Mouse (Mus musculus) intestine, embryonic 15.5 days (tissue): ENCODE data around the gene Gm27027. TPM values are rescaled to one million over a fixed set of nuclear protein-coding genes. Genes with fewer than 3 reads are reported as not detected.

Experiments used
- ATAC-seq: fragments of 200-750 bp; cut with Nextera tagmentation; 2 replicates; pipeline ENCODE4 v1.8.0; 2017; ENCODE audit warnings: moderate TSS enrichment, moderate library complexity
- H3K27ac ChIP-seq: fragments of 300-500 bp; sonication (generic); 2 replicates; pipeline ENCODE4 v1.5.1; 2015; ENCODE audit warnings: mild to moderate bottlenecking, inconsistent platforms
- H3K27me3 ChIP-seq: fragments of 300-500 bp; sonication (generic); replicated peaks from 2 replicates; pipeline ENCODE4 v1.6.1; 2015; ENCODE audit warnings: inconsistent platforms
- H3K36me3 ChIP-seq: fragments of 300-500 bp; sonication (generic); 2 replicates; pipeline ENCODE4 v1.6.1; 2015; ENCODE audit warnings: inconsistent platforms
- H3K4me1 ChIP-seq: fragments of 300-500 bp; sonication (generic); replicated peaks from 2 replicates; pipeline ENCODE4 v1.6.1; 2015; ENCODE audit warnings: inconsistent platforms
- H3K4me2 ChIP-seq: fragments of 300-500 bp; sonication (generic); replicated peaks from 2 replicates; pipeline ENCODE4 v1.6.1; 2015; ENCODE audit warnings: mild to moderate bottlenecking, inconsistent platforms
- H3K4me3 ChIP-seq: fragments of 300-500 bp; sonication (generic); replicated peaks from 2 replicates; pipeline ENCODE4 v1.5.1; 2015; ENCODE audit warnings: inconsistent platforms
- H3K9ac ChIP-seq: fragments of 300-500 bp; sonication (generic); 2 replicates; pipeline ENCODE4 v1.6.1; 2015; ENCODE audit warnings: inconsistent platforms
- H3K9me3 ChIP-seq: fragments of 300-500 bp; sonication (generic); 2 replicates; pipeline ENCODE4 v1.6.1; 2016; ENCODE audit warnings: inconsistent platforms
- WGBS: fragments of 180-500 bp; shearing (Covaris S2); methylation state at CpG from one replicate; pipeline ENCODE4 v1.1.7; 2015; 5-methylcytosine and 5-hydroxymethylcytosine counted together
- polyA plus RNA-seq: library from polyadenylated mRNA; unstranded; fragments of >200 nt; fragmentation: Nextera tagmentation; extraction: Ambion mirVana; gene quantifications from 2 replicates; pipeline ENCODE4 v1.2.1, GENCODE M21; 2015

The Gm27027 gene
- polyA plus RNA-seq, 1 experiment from 2014 or later: not detected

GRCm38 (mm10) chr2:93946976-93947375, 49.2 kb downstream of the Gm27027 start:
- H3K4me3 ChIP-seq: no peak overlapping the region

GRCm38 (mm10) chr2:93944855-93945254, 51.3 kb downstream of the Gm27027 start:
- Histone ChIP-seq H3K36me3 (no peaks in the 10 kb centered on the region), H3K27me3 (no peaks in the 10 kb centered on the region), H3K4me3 (no peak overlapping the region), H3K27ac (no peak overlapping the region), H3K4me2 (no peak overlapping the region), H3K9ac (no peak overlapping the region), H3K4me1 (no peaks in the 10 kb centered on the region), H3K9me3 (no peaks in the 10 kb centered on the region)
- no peak for ATAC-seq
- 82% methylated on average over 4 of the region's 4 CpGs for WGBS

More at GRCm38 (mm10) chr2:93946976-93947375, 49.2 kb downstream of the Gm27027 start:
- ATAC-seq: no peak
- no peaks in the 10 kb centered on the region for H3K36me3 ChIP-seq
- H3K9ac ChIP-seq: no peak overlapping the region
- H3K27ac ChIP-seq: no peak overlapping the region
- H3K27me3 ChIP-seq: no peaks in the 10 kb centered on the region
- no peaks in the 10 kb centered on the region for H3K9me3 ChIP-seq
- WGBS: 70% methylated on average over 5 of the region's 5 CpGs
- no peaks in the 10 kb centered on the region for H3K4me1 ChIP-seq
- no peak overlapping the region for H3K4me2 ChIP-seq

- WGBS: 98% methylated on average over 2 of the region's 2 CpGs
- Histone ChIP-seq H3K4me2 (no peak overlapping the region), H3K4me1 (no peaks in the 10 kb centered on the region), H3K36me3 (no peaks in the 10 kb centered on the region), H3K9ac (no peak overlapping the region), H3K4me3 (no peak overlapping the region), H3K27me3 (no peaks in the 10 kb centered on the region), H3K27ac (no peak overlapping the region), H3K9me3 (no peaks in the 10 kb centered on the region)
- ATAC-seq: no peak
Observed at GRCm38 (mm10) chr2:93944099-93944498, 52.1 kb downstream of the Gm27027 start.

GRCm38 (mm10) chr2:93941670-93942069, 54.5 kb downstream of the Gm27027 start:
- 61% methylated on average over 11 of the region's 11 CpGs for WGBS
- Histone ChIP-seq H3K4me3 (no peak overlapping the region), H3K4me1 (no peaks in the 10 kb centered on the region), H3K27ac (0 out of 2 replicates have a peak overlapping the region, but pooled peaks have one; percentile 22), H3K36me3 (no peaks in the 10 kb centered on the region), H3K4me2 (no peak overlapping the region), H3K27me3 (no peaks in the 10 kb centered on the region), H3K9ac (no peak overlapping the region), H3K9me3 (no peaks in the 10 kb centered on the region)
- no peak for ATAC-seq

- H3K36me3 ChIP-seq: no peaks in the 10 kb centered on the region
- H3K4me1 ChIP-seq: no peaks in the 10 kb centered on the region
- ATAC-seq: no peak
- no peaks in the 10 kb centered on the region for H3K27me3 ChIP-seq
- no peaks in the 10 kb centered on the region for H3K9me3 ChIP-seq
- H3K4me2 ChIP-seq: no peak overlapping the region
- H3K4me3 ChIP-seq: no peak overlapping the region
- WGBS: 54% methylated on average over 9 of the region's 9 CpGs
- no peak overlapping the region for H3K9ac ChIP-seq
- H3K27ac ChIP-seq: no peak overlapping the region
Observed at GRCm38 (mm10) chr2:93938534-93938933, 57.6 kb downstream of the Gm27027 start.

GRCm38 (mm10) chr2:93928866-93929265, 67.3 kb downstream of the Gm27027 start:
- no peak for ATAC-seq
- no peak overlapping the region for H3K4me2 ChIP-seq
- no peak overlapping the region for H3K4me3 ChIP-seq
- WGBS: 66% methylated on average over 10 of the region's 10 CpGs
- no peak overlapping the region for H3K9ac ChIP-seq
- H3K36me3 ChIP-seq: no peaks in the 10 kb centered on the region
- H3K27me3 ChIP-seq: peaks cover 3% of the 10 kb centered on the region; the same call in 1 of the 2 replicates
- H3K9me3 ChIP-seq: no peaks in the 10 kb centered on the region
- no peak overlapping the region for H3K27ac ChIP-seq
- no peaks in the 10 kb centered on the region for H3K4me1 ChIP-seq

- no peaks in the 10 kb centered on the region for H3K4me1 ChIP-seq
- no peak for ATAC-seq
- WGBS: 67% methylated on average over 13 of the region's 13 CpGs
Observed at GRCm38 (mm10) chr2:93927701-93928437, 68.3 kb downstream of the Gm27027 start.

GRCm38 (mm10) chr2:93926141-93926540, 70.0 kb downstream of the Gm27027 start:
- Histone ChIP-seq H3K27ac (no peak overlapping the region), H3K9me3 (no peaks in the 10 kb centered on the region), H3K9ac (no peak overlapping the region), H3K27me3 (peaks cover 3% of the 10 kb centered on the region; the same call in 1 of the 2 replicates), H3K4me2 (no peak overlapping the region), H3K4me1 (no peaks in the 10 kb centered on the region), H3K36me3 (no peaks in the 10 kb centered on the region), H3K4me3 (no peak overlapping the region)
- ATAC-seq: no peak
- WGBS: 92% methylated on average over 8 of the region's 8 CpGs

More at GRCm38 (mm10) chr2:93927701-93928437, 68.3 kb downstream of the Gm27027 start:
- Histone ChIP-seq H3K36me3 (no peaks in the 10 kb centered on the region), H3K9me3 (no peaks in the 10 kb centered on the region), H3K4me2 (no peak overlapping the region), H3K27me3 (peaks cover 3% of the 10 kb centered on the region; the same call in 1 of the 2 replicates), H3K9ac (no peak overlapping the region), H3K27ac (no peak overlapping the region), H3K4me3 (no peak overlapping the region)

GRCm38 (mm10) chr2:93919093-93919492, 77.1 kb downstream of the Gm27027 start:
- H3K4me2 ChIP-seq: no peak overlapping the region
- no peaks in the 10 kb centered on the region for H3K4me1 ChIP-seq
- H3K4me3 ChIP-seq: no peak overlapping the region
- H3K27ac ChIP-seq: no peak overlapping the region
- H3K27me3 ChIP-seq: no peaks in the 10 kb centered on the region
- H3K9ac ChIP-seq: no peak overlapping the region
- no peak for ATAC-seq
- no peaks in the 10 kb centered on the region for H3K9me3 ChIP-seq
- 83% methylated on average over 3 of the region's 3 CpGs for WGBS
- no peaks in the 10 kb centered on the region for H3K36me3 ChIP-seq

- Histone ChIP-seq H3K9ac (no peak overlapping the region), H3K4me3 (no peak overlapping the region), H3K27ac (no peak overlapping the region), H3K4me1 (no peaks in the 10 kb centered on the region), H3K36me3 (no peaks in the 10 kb centered on the region), H3K9me3 (no peaks in the 10 kb centered on the region), H3K4me2 (no peak overlapping the region), H3K27me3 (no peaks in the 10 kb centered on the region)
- 90% methylated on average over 2 of the region's 2 CpGs for WGBS
- ATAC-seq: no peak
Observed at GRCm38 (mm10) chr2:93913552-93913951, 82.6 kb downstream of the Gm27027 start.

GRCm38 (mm10) chr2:93911942-93912341, 84.2 kb downstream of the Gm27027 start:
- H3K36me3 ChIP-seq: no peaks in the 10 kb centered on the region

GRCm38 (mm10) chr2:93909716-93910115, 86.4 kb downstream of the Gm27027 start:
- no peak for ATAC-seq
- Histone ChIP-seq H3K4me1 (no peaks in the 10 kb centered on the region), H3K9ac (no peak overlapping the region), H3K4me3 (no peak overlapping the region), H3K9me3 (no peaks in the 10 kb centered on the region), H3K27me3 (no peaks in the 10 kb centered on the region), H3K36me3 (no peaks in the 10 kb centered on the region), H3K27ac (no peak overlapping the region), H3K4me2 (no peak overlapping the region)
- WGBS: 75% methylated on average over 5 of the region's 5 CpGs

More at GRCm38 (mm10) chr2:93911942-93912341, 84.2 kb downstream of the Gm27027 start:
- 85% methylated on average over 10 of the region's 10 CpGs for WGBS
- Histone ChIP-seq H3K4me2 (no peak overlapping the region), H3K27me3 (no peaks in the 10 kb centered on the region), H3K27ac (no peak overlapping the region), H3K9me3 (no peaks in the 10 kb centered on the region), H3K9ac (no peak overlapping the region), H3K4me1 (no peaks in the 10 kb centered on the region), H3K4me3 (no peak overlapping the region)
- no peak for ATAC-seq
